Mouse (Mus musculus) lung, adult 2 months (tissue): ENCODE measurements around the gene Carm1. TPM values are rescaled to one million over a fixed set of nuclear protein-coding genes. Genes with fewer than 3 reads are reported as not detected.

Experiments used
- DNase-seq: peaks from one replicate; pipeline ENCODE4 v3.0.0; 2022
- H3K4me1 ChIP-seq: fragments of 200-500 bp; 2 replicates; pipeline ENCODE4 v1.6.1; 2011; ENCODE audit warnings: low read length; ENCODE audit not compliant: control insufficient read depth, insufficient read depth
- H3K4me3 ChIP-seq: fragments of 200-500 bp; replicated peaks from 2 replicates; pipeline ENCODE3; 2011; ENCODE audit warnings: low read depth, mild to moderate bottlenecking, control low read depth, low read length; ENCODE audit errors: extremely low read depth
- CTCF ChIP-seq: fragments of 200-500 bp; IDR thresholded peaks from 2 replicates; pipeline ENCODE4 v1.5.1; 2011; ENCODE audit warnings: mild to moderate bottlenecking, low read length, control low read depth; ENCODE audit not compliant: insufficient read depth
- POLR2A ChIP-seq: fragments of 200-500 bp; IDR thresholded peaks from 2 replicates; pipeline ENCODE4 v1.6.1; 2011; ENCODE audit warnings: low read depth, mild to moderate bottlenecking, control low read depth, low read length, borderline replicate concordance; ENCODE audit errors: extremely low read depth
- WGBS: fragments of 180-500 bp; shearing (Covaris S2); methylation state at CpG from one replicate; pipeline ENCODE4 v1.1.7; 2018; 5-methylcytosine and 5-hydroxymethylcytosine counted together
- polyA plus RNA-seq: library from polyadenylated mRNA; depleted of rRNA; stranded (reverse); fragments of >200 nt; gene quantifications from 2 replicates; pipeline ENCODE4 v1.2.3, GENCODE M21; 2012

The Carm1 gene
- polyA plus RNA-seq, 1 experiment: 85.3 TPM

GRCm38 (mm10) chr9:21601722-21602399 is 55.2 kb downstream of the Carm1 start:
- Histone ChIP-seq H3K4me3 (no peak overlapping the region), H3K4me1 (no peaks in the 10 kb centered on the region)
- DNase-seq: peak; percentile 56
- TF ChIP-seq CTCF (peak; percentile 71), POLR2A (no peak)
- WGBS: 51% methylated on average over 10 of the region's 10 CpGs

- Histone ChIP-seq H3K4me1 (no peaks in the 10 kb centered on the region), H3K4me3 (no peak overlapping the region)
- 77% methylated on average over 5 of the region's 5 CpGs for WGBS
- DNase-seq: no peak
- TF ChIP-seq POLR2A: no peak
- TF ChIP-seq CTCF: no peak
Observed at GRCm38 (mm10) chr9:21604119-21604518, 57.4 kb downstream of the Carm1 start.

GRCm38 (mm10) chr9:21605865-21606264 is 59.2 kb downstream of the Carm1 start:
- DNase-seq: no peak
- Histone ChIP-seq H3K4me1 (no peaks in the 10 kb centered on the region), H3K4me3 (no peak overlapping the region)
- WGBS: 77% methylated on average over 5 of the region's 5 CpGs
- TF ChIP-seq POLR2A: no peak
- TF ChIP-seq CTCF: no peak

GRCm38 (mm10) chr9:21606648-21607047 is 60.0 kb downstream of the Carm1 start:
- Histone ChIP-seq H3K4me1 (no peaks in the 10 kb centered on the region), H3K4me3 (no peak overlapping the region)
- DNase-seq: no peak
- TF ChIP-seq POLR2A: no peak
- no peak for TF ChIP-seq CTCF
- 65% methylated on average over 1 of the region's 1 CpGs for WGBS

- DNase-seq: no peak
- Histone ChIP-seq H3K4me3 (no peak overlapping the region), H3K4me1 (no peaks in the 10 kb centered on the region)
- WGBS: 71% methylated on average over 1 of the region's 1 CpGs
- TF ChIP-seq POLR2A: no peak
- no peak for TF ChIP-seq CTCF
Observed at GRCm38 (mm10) chr9:21609861-21610260, 63.2 kb downstream of the Carm1 start.

GRCm38 (mm10) chr9:21614864-21615616 is 68.3 kb downstream of the Carm1 start:
- Histone ChIP-seq H3K4me1 (peaks cover 8% of the 10 kb centered on the region), H3K4me3 (peak overlapping the region; percentile 85)
- no peak for TF ChIP-seq POLR2A
- 64% methylated on average over 15 of the region's 15 CpGs for WGBS
- DNase-seq: no peak

- TF ChIP-seq CTCF (no peak), POLR2A (peak; percentile 87)
- under 1% methylated on average over 38 of the region's 45 CpGs for WGBS
- DNase-seq: peak; percentile 98
Observed at GRCm38 (mm10) chr9:21615617-21616231, 69.0 kb downstream of the Carm1 start, which contains the start of gene Smarca4. Gene Smarca4, plus strand, starts transcription at chr9:21616169.

GRCm38 (mm10) chr9:21616232-21616781 is 69.6 kb downstream of the Carm1 start:
- Histone ChIP-seq H3K4me3 (peak overlapping the region; percentile 90), H3K4me1 (peaks cover 8% of the 10 kb centered on the region)
- TF ChIP-seq POLR2A: peak; percentile 53; the same call in 1 of the 2 replicates
- no peak for TF ChIP-seq CTCF
- 2% methylated on average over 56 of the region's 57 CpGs for WGBS
- DNase-seq: peak; percentile 85

More at GRCm38 (mm10) chr9:21615617-21616231, 69.0 kb downstream of the Carm1 start, which contains the start of gene Smarca4:
- H3K4me3 ChIP-seq: peak within 1 kb of the TSS; percentile 90
- peaks cover 8% of the 10 kb centered on the region for H3K4me1 ChIP-seq

GRCm38 (mm10) chr9:21617066-21617465 is 70.4 kb downstream of the Carm1 start:
- TF ChIP-seq POLR2A: no peak
- Histone ChIP-seq H3K4me1 (peaks cover 8% of the 10 kb centered on the region), H3K4me3 (peak overlapping the region; percentile 90)
- peak; percentile 24 for DNase-seq
- 4% methylated on average over 10 of the region's 10 CpGs for WGBS
